Mouse (Mus musculus): ENCODE measurements at regions not wholly inside any gene's neighbourhood (a gene's known extent, or its start where the extent isn't known, plus 50 kb on each side); places are given as distances from the start of the nearest gene placed in this dataset. TPM values are rescaled to one million over a fixed set of nuclear protein-coding genes. Genes with fewer than 3 reads are reported as not detected.
A peak's percentile ranks its signal among the peaks of the same experiment; 100 is the strongest.

DNA sequence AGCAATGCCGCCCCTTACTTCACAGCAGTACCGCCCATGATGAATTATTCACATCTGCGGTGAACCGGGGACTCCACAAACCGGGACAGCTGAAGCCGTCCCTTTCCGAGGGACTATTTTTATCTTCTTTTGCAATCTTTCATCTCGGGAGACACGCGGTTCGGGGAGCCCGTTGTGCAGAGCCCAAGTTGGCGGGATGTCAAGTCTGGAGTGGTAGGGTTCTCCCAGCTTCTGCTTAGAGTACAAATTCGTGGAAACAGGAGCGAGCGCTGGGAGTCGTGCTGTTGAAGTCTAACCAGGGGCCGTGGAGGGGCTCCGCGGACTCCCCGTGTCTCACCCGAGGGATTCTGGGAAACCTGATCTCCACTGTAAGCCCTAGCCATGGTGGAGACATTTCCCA is 53.0 kb upstream of the Dlk1 start:
- Histone ChIP-seq H3K4me2 (ENCODE audit: low read depth) (no peak overlapping the region), H3K9me3 (ENCODE audit: control insufficient read depth, low read length) (no peaks in the 10 kb centered on the region), H3K27ac (no peak overlapping the region), H3K4me3 (ENCODE audit: insufficient read depth in 1 of 2, low read depth in 2 of 2, low read length in 2 of 2) (no peak overlapping the region), H3K36me3 (replicated peaks; ENCODE audit: control insufficient read depth, insufficient read depth, low read depth) (no peaks in the 10 kb centered on the region), H3K27me3 (ENCODE audit: control insufficient read depth, insufficient read depth, low read length) (no peaks in the 10 kb centered on the region), H3K4me1 (replicated peaks; ENCODE audit: control insufficient read depth in 2 of 2, insufficient read depth in 2 of 2, low read length in 1 of 2) (peaks cover 3 to 21% of the 10 kb centered on the region in 2 experiments; a peak in 3 of 4 replicates), H3K9ac (replicated peaks) (no peak overlapping the region)
- WGBS (ENCODE audit: insufficient replicate concordance), result 19% methylated on average over 22 of the region's 22 CpGs
- no peak for TF ChIP-seq CTCF (IDR thresholded peaks at IDR 0.05; ENCODE audit: low read depth)
- no peak for TF ChIP-seq EP300 (IDR thresholded peaks at IDR 0.05; ENCODE audit: low read depth)
- DNase-seq (ENCODE audit: low read depth in 3 of 3, low spot score in 3 of 3), result no peak
- ATAC-seq (ENCODE audit: insufficient read depth), result no peak

DNA sequence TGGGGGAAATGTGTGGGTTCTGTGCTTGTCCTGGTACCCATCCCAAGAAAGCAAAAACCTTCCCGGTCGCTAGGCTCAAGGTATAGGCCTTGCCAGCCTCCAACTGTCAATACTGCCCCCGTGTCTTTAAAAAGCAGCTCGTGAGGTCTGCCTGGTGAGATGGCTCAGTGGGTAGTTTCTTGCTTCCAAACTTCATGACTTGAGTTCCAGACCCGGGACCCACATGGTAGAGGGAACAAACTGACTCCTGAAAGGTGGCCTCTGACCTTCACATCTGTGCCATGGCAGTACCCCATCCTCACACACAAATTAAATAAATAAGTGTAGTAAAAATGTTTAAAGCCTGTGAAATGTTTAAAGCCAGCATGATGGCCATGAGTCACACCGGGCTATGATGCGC is 52.6 kb upstream of the Dlk1 start:
- Histone ChIP-seq H3K4me3 (ENCODE audit: insufficient read depth in 1 of 2, low read depth in 2 of 2, low read length in 2 of 2) (no peak overlapping the region), H3K36me3 (replicated peaks; ENCODE audit: control insufficient read depth, insufficient read depth, low read depth) (no peaks in the 10 kb centered on the region), H3K27me3 (ENCODE audit: control insufficient read depth, insufficient read depth, low read length) (no peaks in the 10 kb centered on the region), H3K9ac (replicated peaks) (no peak overlapping the region), H3K4me2 (ENCODE audit: low read depth) (no peak overlapping the region), H3K9me3 (ENCODE audit: control insufficient read depth, low read length) (no peaks in the 10 kb centered on the region), H3K27ac (no peak overlapping the region), H3K4me1 (replicated peaks; ENCODE audit: control insufficient read depth in 2 of 2, insufficient read depth in 2 of 2, low read length in 1 of 2) (peaks cover 3 to 21% of the 10 kb centered on the region in 2 experiments; a peak in 3 of 4 replicates)
- no peak for DNase-seq (ENCODE audit: low read depth in 3 of 3, low spot score in 3 of 3)
- no peak for TF ChIP-seq CTCF (IDR thresholded peaks at IDR 0.05; ENCODE audit: low read depth)
- no peak for TF ChIP-seq EP300 (IDR thresholded peaks at IDR 0.05; ENCODE audit: low read depth)
- WGBS (ENCODE audit: insufficient replicate concordance), result 70% methylated on average over 7 of the region's 7 CpGs
- no peak for ATAC-seq (ENCODE audit: insufficient read depth)

- Histone ChIP-seq H3K4me1 (replicated peaks; ENCODE audit: control insufficient read depth in 2 of 2, insufficient read depth in 2 of 2, low read length in 1 of 2) (peaks cover 3 to 21% of the 10 kb centered on the region in 2 experiments; a peak in 3 of 4 replicates), H3K4me3 (ENCODE audit: insufficient read depth in 1 of 2, low read depth in 2 of 2, low read length in 2 of 2) (no peak overlapping the region), H3K27me3 (ENCODE audit: control insufficient read depth, insufficient read depth, low read length) (no peaks in the 10 kb centered on the region), H3K9ac (replicated peaks) (no peak overlapping the region), H3K9me3 (ENCODE audit: control insufficient read depth, low read length) (no peaks in the 10 kb centered on the region), H3K4me2 (ENCODE audit: low read depth) (no peak overlapping the region), H3K36me3 (replicated peaks; ENCODE audit: control insufficient read depth, insufficient read depth, low read depth) (no peaks in the 10 kb centered on the region), H3K27ac (no peak overlapping the region)
- WGBS (ENCODE audit: insufficient replicate concordance), result 36% methylated on average over 15 of the region's 15 CpGs
- TF ChIP-seq CTCF (IDR thresholded peaks at IDR 0.05; ENCODE audit: low read depth), result peak; percentile 77
- no peak for TF ChIP-seq EP300 (IDR thresholded peaks at IDR 0.05; ENCODE audit: low read depth)
- no peak for ATAC-seq (ENCODE audit: insufficient read depth)
- DNase-seq (ENCODE audit: low read depth in 3 of 3, low spot score in 3 of 3), result no peak
These were observed 51.6 kb upstream of the Dlk1 start for GRCm38 (mm10) chr12:109400936-109401586.

DNA sequence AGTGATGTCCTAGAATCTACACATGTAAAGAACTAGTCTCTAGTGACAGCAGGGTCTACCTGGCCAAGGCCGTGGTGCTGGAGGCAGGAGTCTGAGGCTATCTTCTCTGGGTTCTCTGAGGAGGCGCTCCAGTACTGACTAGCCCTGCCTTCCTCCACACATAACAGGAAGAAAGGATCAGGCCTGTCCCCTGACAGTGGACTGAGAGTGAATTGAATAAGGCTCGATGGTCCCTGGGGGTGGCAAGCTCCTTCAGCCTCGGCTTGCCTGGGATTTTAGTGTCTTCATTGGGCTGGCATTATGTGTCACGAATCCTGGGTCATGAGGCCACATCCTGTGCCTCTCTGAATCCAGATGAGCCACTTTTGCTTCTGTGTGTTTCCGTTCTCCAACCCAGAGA is 50.9 kb upstream of the Dlk1 start:
- no peak overlapping the region for H3K4me3 ChIP-seq (ENCODE audit: insufficient read depth in 1 of 2, low read depth in 2 of 2, low read length in 2 of 2)
- H3K9me3 ChIP-seq (ENCODE audit: control insufficient read depth, low read length), result no peaks in the 10 kb centered on the region
- ATAC-seq (ENCODE audit: insufficient read depth) (no peak), DNase-seq (ENCODE audit: low read depth in 3 of 3, low spot score in 3 of 3) (no peak)
- TF ChIP-seq EP300 (IDR thresholded peaks at IDR 0.05; ENCODE audit: low read depth) (no peak), CTCF (IDR thresholded peaks at IDR 0.05; ENCODE audit: low read depth) (no peak)
- 66% methylated on average over 6 of the region's 6 CpGs for WGBS (ENCODE audit: insufficient replicate concordance)
- no peak overlapping the region for H3K4me2 ChIP-seq (ENCODE audit: low read depth)
- H3K27me3 ChIP-seq (ENCODE audit: control insufficient read depth, insufficient read depth, low read length), result no peaks in the 10 kb centered on the region
- peaks cover 3 to 21% of the 10 kb centered on the region in 2 experiments; a peak in 3 of 4 replicates for H3K4me1 ChIP-seq (replicated peaks; ENCODE audit: control insufficient read depth in 2 of 2, insufficient read depth in 2 of 2, low read length in 1 of 2)
- H3K36me3 ChIP-seq (replicated peaks; ENCODE audit: control insufficient read depth, insufficient read depth, low read depth), result no peaks in the 10 kb centered on the region
- no peak overlapping the region for H3K9ac ChIP-seq (replicated peaks)
- no peak overlapping the region for H3K27ac ChIP-seq

GRCm38 (mm10) chr12:109402226-109402625 is 50.4 kb upstream of the Dlk1 start:
- no peak overlapping the region for H3K9ac ChIP-seq (replicated peaks)
- peak; percentile 74 for ATAC-seq (ENCODE audit: insufficient read depth)
- H3K36me3 ChIP-seq (replicated peaks; ENCODE audit: control insufficient read depth, insufficient read depth, low read depth), result no peaks in the 10 kb centered on the region
- no peak for TF ChIP-seq CTCF (IDR thresholded peaks at IDR 0.05; ENCODE audit: low read depth)
- TF ChIP-seq EP300 (IDR thresholded peaks at IDR 0.05; ENCODE audit: low read depth), result no peak
- DNase-seq (ENCODE audit: low read depth in 3 of 3, low spot score in 3 of 3), result peak in 2 of 3 experiments; percentile 12 to 14
- no peaks in the 10 kb centered on the region for H3K27me3 ChIP-seq (ENCODE audit: control insufficient read depth, insufficient read depth, low read length)
- WGBS (ENCODE audit: insufficient replicate concordance), result 19% methylated on average over 9 of the region's 9 CpGs
- H3K9me3 ChIP-seq (ENCODE audit: control insufficient read depth, low read length), result no peaks in the 10 kb centered on the region
- H3K4me3 ChIP-seq (ENCODE audit: insufficient read depth in 1 of 2, low read depth in 2 of 2, low read length in 2 of 2), result no peak overlapping the region
- no peak overlapping the region for H3K4me2 ChIP-seq (ENCODE audit: low read depth)
- peaks cover 3 to 21% of the 10 kb centered on the region in 2 experiments; a peak in 3 of 4 replicates for H3K4me1 ChIP-seq (replicated peaks; ENCODE audit: control insufficient read depth in 2 of 2, insufficient read depth in 2 of 2, low read length in 1 of 2)
- H3K27ac ChIP-seq, result no peak overlapping the region

Small RNA genes lying in the stretch of these regions (microRNA-seq; reads per million reads assigned to microRNA genes)
- gene Gm22234, result not detected
- not detected for gene Gm25297

Measured in liver, embryonic 14.5 days (tissue).